9 mouse cellular contexts compared by ENCODE assay signal in genomic region chr13:21322509-21323375, GRCm38 (mm10). TPM values are rescaled to one million over a fixed set of nuclear protein-coding genes. Genes with fewer than 3 reads are reported as not detected.
DNase-seq lines count a peak whose midpoint lies in the region; ATAC-seq and TF ChIP-seq lines count a peak whose summit lies in the region.
"Had no signal": no experiment of that assay in that cellular context is flagged by ENCODE, and none has a peak within 500 bp of the region (broad histone marks: within the 10 kb centered on the region; RNA-seq: fewer than 3 reads in every experiment).

No protein-coding gene starts in this region.

- DNase-seq in thymus, postnatal 4 days: peak; percentile 19
- DNase-seq in thymus, postnatal 36 days: no peak
- DNase-seq in cerebellum, postnatal 36 days: peak; percentile 72 to 73
- DNase-seq in heart, postnatal 0 days (ENCODE audit: low spot score): no peak
- DNase-seq in limb, embryonic 10.5 days (ENCODE audit: low spot score): peak; percentile 66
- no peak for DNase-seq in spleen, postnatal 14 days (ENCODE audit: low spot score in 2 of 2)
- no peak for DNase-seq in lung, postnatal 25 days (ENCODE audit: low spot score)

- 20% methylated on average over 18 of the region's 18 CpGs for WGBS in heart, postnatal 0 days
- 15% methylated on average over 18 of the region's 18 CpGs for WGBS in limb, embryonic 10.5 days
- 19% methylated on average over 18 of the region's 18 CpGs for WGBS in neural tube, embryonic 15.5 days

- no peak overlapping the region for H3K27ac ChIP-seq in heart, postnatal 0 days (ENCODE audit: low read depth)
- no peak overlapping the region for H3K27ac ChIP-seq in limb, embryonic 10.5 days
- no peak overlapping the region for H3K27ac ChIP-seq in neural tube, embryonic 15.5 days (replicated peaks)

- 0 out of 2 replicates have a peak, but pooled peaks cover 5% of the 10 kb centered on the region for H3K4me1 ChIP-seq in heart, postnatal 0 days (ENCODE audit: control insufficient read depth, insufficient read depth)
- H3K4me1 ChIP-seq in limb, embryonic 10.5 days: no peaks in the 10 kb centered on the region
- H3K4me1 ChIP-seq in neural tube, embryonic 15.5 days: peaks cover 16% of the 10 kb centered on the region

- H3K4me2 ChIP-seq in heart, postnatal 0 days (ENCODE audit: low read depth, low read length): peak overlapping the region; percentile 61
- H3K4me2 ChIP-seq in neural tube, embryonic 15.5 days: peak overlapping the region; percentile 55

- no peak for TF ChIP-seq CTCF in heart, postnatal 0 days (IDR thresholded peaks at IDR 0.05; ENCODE audit: low read depth)

- no peaks in the 10 kb centered on the region for H3K9me3 ChIP-seq in heart, postnatal 0 days (replicated peaks; ENCODE audit: control insufficient read depth, low read length)
- no peaks in the 10 kb centered on the region for H3K9me3 ChIP-seq in limb, embryonic 10.5 days (replicated peaks)
- no peaks in the 10 kb centered on the region for H3K9me3 ChIP-seq in neural tube, embryonic 15.5 days (replicated peaks)

- H3K36me3 ChIP-seq in heart, postnatal 0 days (replicated peaks; ENCODE audit: control insufficient read depth, insufficient read depth, low read length): no peaks in the 10 kb centered on the region
- no peaks in the 10 kb centered on the region for H3K36me3 ChIP-seq in limb, embryonic 10.5 days
- H3K36me3 ChIP-seq in neural tube, embryonic 15.5 days: no peaks in the 10 kb centered on the region

- H3K4me3 ChIP-seq in heart, postnatal 0 days (ENCODE audit: low read depth, low read length): peak overlapping the region; percentile 40
- peak overlapping the region; percentile 46 for H3K4me3 ChIP-seq in limb, embryonic 10.5 days
- peak overlapping the region; percentile 40 for H3K4me3 ChIP-seq in neural tube, embryonic 15.5 days (replicated peaks)

- no peaks in the 10 kb centered on the region for H3K27me3 ChIP-seq in heart, postnatal 0 days (ENCODE audit: control insufficient read depth, insufficient read depth, low read length)
- no peaks in the 10 kb centered on the region for H3K27me3 ChIP-seq in limb, embryonic 10.5 days (ENCODE audit: low read depth, poor library complexity, severe bottlenecking)
- H3K27me3 ChIP-seq in neural tube, embryonic 15.5 days (replicated peaks): peaks cover 12% of the 10 kb centered on the region; the same call in 1 of the 2 replicates

- no peak for ATAC-seq in heart, postnatal 0 days (ENCODE audit: insufficient read depth, low read depth)
- ATAC-seq in neural tube, embryonic 15.5 days (ENCODE audit: low FRiP score): no peak; the same call in 1 of the 2 replicates

- no peak for TF ChIP-seq EP300 in heart, postnatal 0 days (IDR thresholded peaks at IDR 0.05; ENCODE audit: low read depth)

- H3K9ac ChIP-seq in heart, postnatal 0 days (replicated peaks; ENCODE audit: low read depth, low read length): no peak overlapping the region
- H3K9ac ChIP-seq in neural tube, embryonic 15.5 days (replicated peaks): peak overlapping the region; percentile 24; the same call in 1 of the 2 replicates

RNA-seq across cellular contexts. Expression of gene Gpx6, which starts 10.8 kb away (rescaled TPM):
- not detected in 2 replicates for total RNA-seq in heart, postnatal 0 days (2014; rRNA removed; ENCODE audit: low replicate concordance)
- not detected in 2 replicates for polyA plus RNA-seq in heart, postnatal 0 days (2015; fragmentation: Nextera tagmentation; extraction: Ambion mirVana)
- polyA plus RNA-seq in limb, embryonic 10.5 days (2016; fragmentation: Nextera tagmentation; extraction: Ambion mirVana): 0.62 and 0.91 TPM in 2 replicates
- 0.24 and 0.27 TPM in 2 replicates for polyA plus RNA-seq in neural tube, embryonic 15.5 days (2015; fragmentation: Nextera tagmentation; extraction: Ambion mirVana)

RNA-seq across cellular contexts. Expression of gene Olfr1367, which starts 24.0 kb away (rescaled TPM):
- not detected in 2 replicates for total RNA-seq in heart, postnatal 0 days (2014; rRNA removed; ENCODE audit: low replicate concordance)
- not detected in 2 replicates for polyA plus RNA-seq in heart, postnatal 0 days (2015; fragmentation: Nextera tagmentation; extraction: Ambion mirVana)
- not detected in 2 replicates for polyA plus RNA-seq in limb, embryonic 10.5 days (2016; fragmentation: Nextera tagmentation; extraction: Ambion mirVana)
- polyA plus RNA-seq in neural tube, embryonic 15.5 days (2015; fragmentation: Nextera tagmentation; extraction: Ambion mirVana): not detected in 2 replicates
- polyA plus RNA-seq: testis, adult 2 months had no signal

RNA-seq across cellular contexts. Expression of gene Gpx5, which starts 30.2 kb away (rescaled TPM):
- not detected in 2 replicates for total RNA-seq in heart, postnatal 0 days (2014; rRNA removed; ENCODE audit: low replicate concordance)
- polyA plus RNA-seq in heart, postnatal 0 days (2015; fragmentation: Nextera tagmentation; extraction: Ambion mirVana): not detected in 2 replicates
- not detected in 2 replicates for polyA plus RNA-seq in limb, embryonic 10.5 days (2016; fragmentation: Nextera tagmentation; extraction: Ambion mirVana)
- polyA plus RNA-seq in neural tube, embryonic 15.5 days (2015; fragmentation: Nextera tagmentation; extraction: Ambion mirVana): not detected in 2 replicates
- polyA plus RNA-seq: testis, adult 2 months had no signal

RNA-seq across cellular contexts. Expression of gene Zscan12, which starts 39.9 kb away (rescaled TPM):
- 3.6 and 7.8 TPM in 2 replicates for total RNA-seq in heart, postnatal 0 days (2014; rRNA removed; ENCODE audit: low replicate concordance)
- polyA plus RNA-seq in heart, postnatal 0 days (2015; fragmentation: Nextera tagmentation; extraction: Ambion mirVana): 5.2 TPM in 2 replicates
- polyA plus RNA-seq in limb, embryonic 10.5 days (2016; fragmentation: Nextera tagmentation; extraction: Ambion mirVana): 19.6 and 19.7 TPM in 2 replicates
- polyA plus RNA-seq in neural tube, embryonic 15.5 days (2015; fragmentation: Nextera tagmentation; extraction: Ambion mirVana): 12.4 and 13.0 TPM in 2 replicates

Comparison
In these comparisons a context has a peak if more than half of its experiments do, and no peak if none do; other contexts are left out.
1. DNase-seq: peak in thymus, postnatal 4 days (single experiment), cerebellum, postnatal 36 days (2 of 2) and limb, embryonic 10.5 days (single experiment); none in thymus, postnatal 36 days (0 of 2), heart, postnatal 0 days (single experiment), spleen, postnatal 14 days (0 of 2) and lung, postnatal 25 days (single experiment).
2. Peak in every context shown above with its lines, with median percentiles within 50 percentile points of each other: H3K4me3 ChIP-seq.